Mouse (Mus musculus) neutrophil, adult 5-6 weeks (primary cell): ENCODE data around the gene Tcf20. TPM values are rescaled to one million over a fixed set of nuclear protein-coding genes. Genes with fewer than 3 reads are reported as not detected.

ENCODE experiments used
- ATAC-seq: fragments of 151-379, 151-347 bp; 2 replicates; pipeline ENCODE4 v1.8.0; 2017; ENCODE audit warnings: mild to moderate bottlenecking, moderate TSS enrichment; ENCODE audit not compliant: insufficient number of reproducible peaks, poor library complexity, low FRiP score, severe bottlenecking; ENCODE audit errors: extremely low read depth
- total RNA-seq: library from RNA; stranded (forward); fragments of 200-1000 nt; gene quantifications from 2 replicates; pipeline ENCODE4 v1.2.3, GENCODE M21; 2017

Tcf20 gene
- total RNA-seq, 1 experiment from 2014 or later, result 138 TPM

DNA sequence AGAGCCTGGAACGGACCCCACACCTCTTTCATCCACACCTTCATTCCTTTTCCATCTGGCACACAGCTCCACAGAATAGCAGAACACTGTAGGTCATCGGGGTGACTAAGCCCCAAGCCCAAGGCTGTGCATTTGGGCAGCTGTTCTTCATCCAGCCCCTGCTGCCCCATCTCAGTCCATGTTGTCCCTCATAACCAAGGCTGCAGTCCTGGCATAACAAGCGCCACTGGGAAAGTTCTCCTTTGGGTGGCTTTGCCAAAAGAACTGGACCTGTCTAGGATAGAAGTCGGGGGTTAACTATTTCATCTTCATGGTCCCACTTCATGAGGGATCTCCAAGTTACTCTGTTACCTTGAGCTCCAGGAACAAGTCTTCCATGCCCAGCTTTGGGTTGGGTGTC, 77.9 kb downstream of the Tcf20 start:
- ATAC-seq, result no peak

DNA sequence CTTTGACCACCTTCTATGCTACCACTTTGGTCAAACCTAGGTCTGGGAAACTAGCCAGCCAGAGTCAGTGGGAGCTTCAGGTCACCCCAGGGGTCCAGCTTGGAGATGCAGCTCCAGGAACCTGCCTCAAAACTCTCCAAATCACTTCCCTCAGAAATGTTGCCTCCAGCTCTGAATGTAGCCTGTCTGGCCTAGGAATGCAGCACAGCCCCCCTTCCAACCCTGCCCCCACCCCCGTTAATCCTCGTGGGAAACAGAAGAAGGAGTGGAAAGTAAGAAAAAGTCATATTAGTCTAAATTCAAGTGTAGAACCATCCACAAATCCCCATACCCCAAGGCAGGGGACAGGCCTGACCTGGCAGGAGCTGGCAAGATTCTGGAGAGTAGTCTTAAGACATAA, 79.2 kb downstream of the Tcf20 start:
- no peak for ATAC-seq

DNA sequence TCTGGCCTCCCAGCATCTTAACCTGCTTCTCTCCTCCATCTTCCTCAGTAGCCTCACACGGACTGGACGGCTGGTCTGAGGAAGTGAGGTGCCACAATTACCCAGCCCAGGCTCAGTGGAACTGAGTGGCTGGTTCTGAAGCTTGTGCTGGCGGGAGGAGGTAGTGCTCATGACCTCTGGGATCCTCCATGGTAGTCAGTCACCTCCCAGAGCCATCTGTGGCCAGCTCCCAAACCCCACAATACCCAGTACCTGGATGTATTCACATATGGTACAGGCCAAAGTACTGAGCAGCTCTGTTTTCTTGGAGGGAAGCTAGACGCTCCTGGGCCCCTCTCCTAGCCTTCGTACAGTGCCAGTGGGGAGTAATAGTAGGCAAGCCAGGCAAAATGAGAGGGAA, 80.4 kb downstream of the Tcf20 start:
- ATAC-seq, result no peak

DNA sequence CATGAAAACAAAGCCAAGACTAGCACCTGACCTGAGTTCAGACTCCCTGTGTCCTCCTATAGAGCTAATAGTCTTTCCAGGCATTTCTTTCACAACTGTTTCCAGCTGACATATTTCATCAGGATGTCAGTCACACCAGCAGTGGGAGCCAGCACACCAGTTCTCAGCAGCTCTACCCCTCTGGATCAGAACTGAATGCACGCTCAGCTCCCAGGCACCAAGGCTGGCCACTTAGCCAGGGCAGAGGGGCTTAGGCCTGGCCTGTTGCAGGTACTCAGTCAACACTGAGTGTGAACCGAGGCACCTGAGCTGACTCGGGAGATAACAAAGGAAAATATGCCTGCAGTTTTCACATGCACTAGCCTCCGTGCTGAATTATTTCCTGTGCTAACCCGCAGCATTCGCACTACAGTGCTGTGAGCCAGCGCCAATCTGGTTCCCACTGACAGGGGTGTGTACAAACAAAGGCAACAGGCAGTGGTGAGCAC, 81.1 kb downstream of the Tcf20 start:
- no peak for ATAC-seq

DNA sequence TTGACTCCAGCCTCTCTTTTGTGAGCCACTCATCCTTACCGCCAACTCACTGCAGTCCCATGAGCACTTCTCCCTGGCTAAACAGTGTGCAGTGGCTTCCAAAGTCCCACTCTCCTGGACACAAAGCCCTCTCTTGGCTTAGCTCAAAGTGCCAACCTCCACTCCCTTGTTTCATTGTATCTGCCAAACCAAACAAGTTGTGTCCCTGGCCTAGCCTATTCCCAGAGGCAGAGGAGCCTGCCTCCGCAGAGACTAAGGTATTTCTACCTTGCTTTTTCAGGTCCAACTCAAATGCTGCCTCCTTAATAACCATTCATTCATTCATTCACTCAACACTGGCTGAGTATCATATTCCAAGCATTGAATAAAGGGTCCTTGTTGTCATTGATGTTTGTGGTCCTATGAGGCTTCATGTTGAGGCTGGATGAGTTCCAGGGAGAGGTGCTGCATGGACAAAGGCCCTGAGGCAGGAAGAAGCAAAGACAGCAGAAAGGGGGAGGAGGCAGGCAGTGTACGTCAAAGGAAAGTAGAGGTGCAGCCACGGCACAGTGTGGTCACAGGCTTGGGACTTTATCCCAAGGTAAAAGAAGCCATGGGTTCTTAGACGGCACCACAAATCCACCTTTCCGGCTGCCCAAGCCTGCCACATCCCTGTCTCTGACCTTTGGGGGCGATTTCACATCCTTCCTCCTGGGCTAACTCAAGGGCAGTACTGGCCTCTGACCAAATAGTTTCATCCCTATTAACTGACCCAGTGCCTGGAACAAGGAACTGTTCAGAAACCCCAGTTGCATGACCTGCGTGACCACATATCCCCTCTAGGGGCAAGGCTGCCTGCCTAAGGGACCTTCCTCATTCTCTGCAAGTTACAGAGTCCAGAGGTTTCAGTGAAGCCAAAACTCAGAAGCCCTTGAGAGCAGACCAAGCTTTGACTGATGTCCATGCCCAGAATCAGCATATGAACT, 82.0 kb downstream of the Tcf20 start:
- ATAC-seq, result peak; percentile 69

DNA sequence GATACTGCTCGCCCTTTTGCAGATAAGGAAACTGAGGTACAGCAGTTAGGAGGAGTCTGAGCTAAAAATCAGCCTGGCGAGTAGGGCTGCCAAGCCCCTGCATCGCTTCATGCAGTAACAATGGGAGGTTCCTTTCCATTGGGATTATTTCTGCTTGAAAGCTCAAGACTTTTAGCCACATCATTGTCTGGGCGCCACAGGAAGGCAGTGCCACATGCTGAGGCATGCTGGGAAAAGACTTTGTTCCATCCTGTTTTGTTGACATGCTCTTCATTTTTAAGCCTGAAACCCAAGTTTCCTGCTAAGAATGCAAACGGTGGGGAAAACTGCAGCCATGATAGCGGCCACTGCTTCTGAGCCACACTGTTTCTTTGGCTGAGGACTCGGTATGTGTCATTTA, 83.1 kb downstream of the Tcf20 start:
- ATAC-seq, result no peak

DNA sequence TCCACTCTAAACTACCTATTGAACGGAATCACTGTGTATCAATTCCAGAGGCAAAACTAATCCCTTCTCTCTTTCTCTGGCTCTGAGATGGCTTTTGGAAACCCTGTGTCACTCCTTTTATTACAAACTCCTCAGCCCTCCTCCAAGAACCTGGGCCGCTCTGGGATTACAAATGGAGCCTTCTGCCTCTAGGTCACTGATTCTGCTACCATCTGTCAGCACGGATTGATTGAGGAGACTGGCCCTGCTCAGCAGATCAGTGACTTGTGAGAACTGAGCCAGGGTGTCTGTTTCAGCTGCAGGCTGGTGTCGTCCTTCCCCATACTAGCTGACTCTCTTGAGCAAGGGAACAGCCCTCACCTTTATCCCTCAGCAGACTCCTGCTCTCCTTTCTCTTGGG, 85.2 kb downstream of the Tcf20 start:
- ATAC-seq, result no peak

DNA sequence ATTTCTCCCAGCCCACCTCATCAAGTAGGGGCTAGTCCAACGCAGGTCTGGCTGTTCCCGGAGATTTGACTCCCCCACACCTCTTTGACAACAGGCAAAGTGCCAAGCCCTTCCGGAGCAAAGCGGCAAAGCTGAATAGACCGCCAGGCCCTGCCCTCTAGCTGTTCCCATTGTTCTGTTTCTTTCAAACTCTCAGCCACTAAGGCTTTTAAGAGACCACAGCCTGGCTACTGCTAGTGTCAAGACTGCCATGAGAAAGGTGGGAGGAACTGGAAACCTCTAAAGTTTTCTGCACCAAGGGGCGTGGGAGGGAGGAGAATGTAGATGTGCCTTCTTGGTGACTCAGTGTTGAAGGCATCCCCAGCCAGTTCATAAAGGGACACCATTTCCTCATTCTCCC, 86.4 kb downstream of the Tcf20 start:
- ATAC-seq, result no peak

DNA sequence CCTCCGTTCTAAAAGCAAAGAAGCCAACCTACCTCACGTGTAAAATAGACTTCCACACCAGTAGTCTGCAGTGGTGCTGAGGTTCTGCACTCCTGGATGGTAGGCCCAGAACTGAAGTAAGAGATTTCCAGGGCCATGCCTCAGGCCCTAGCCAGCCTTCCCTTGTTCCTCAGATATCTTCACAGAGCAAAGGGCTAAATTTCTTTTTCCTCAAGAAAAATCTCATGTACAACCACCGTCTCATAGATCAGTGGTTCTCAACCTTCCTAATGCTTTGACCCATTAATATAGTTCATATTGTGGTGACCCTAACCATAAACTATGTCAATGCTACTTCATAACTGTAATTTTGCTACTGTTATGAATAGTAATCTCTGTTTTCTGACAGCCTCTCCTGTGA, 87.3 kb downstream of the Tcf20 start:
- no peak for ATAC-seq

DNA sequence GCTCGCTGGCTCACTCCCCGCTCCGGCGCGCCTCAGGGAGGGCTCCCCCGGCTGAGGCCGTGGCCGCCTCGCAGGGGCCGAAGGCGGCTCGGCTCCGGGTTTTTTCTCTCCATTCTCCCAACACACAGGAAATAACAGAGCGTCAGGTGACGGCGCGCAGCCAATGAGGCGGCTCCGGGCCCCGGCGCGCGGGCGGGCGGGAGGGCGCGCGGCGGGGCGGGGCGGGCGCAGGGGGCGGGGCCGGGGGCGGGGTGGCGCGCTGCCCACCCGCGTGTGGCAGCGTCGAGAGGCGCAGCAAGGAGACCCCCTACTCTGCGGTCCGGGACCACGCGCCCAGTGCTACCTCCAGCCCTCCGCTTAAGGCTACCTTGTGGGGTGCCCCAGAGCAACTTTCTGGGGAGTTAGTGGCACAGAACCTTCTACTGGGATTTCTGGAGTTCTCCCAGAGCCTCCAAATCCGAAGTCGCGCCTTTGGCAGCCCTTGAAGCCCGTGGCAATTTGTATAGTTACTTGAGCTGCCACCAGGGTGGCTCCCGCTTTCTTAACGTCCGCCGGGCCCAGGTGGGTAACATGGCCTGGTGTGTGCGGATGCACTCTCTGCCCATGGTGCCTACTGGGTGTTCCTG, 87.9 kb downstream of the Tcf20 start:
- peak; percentile 72 for ATAC-seq

DNA sequence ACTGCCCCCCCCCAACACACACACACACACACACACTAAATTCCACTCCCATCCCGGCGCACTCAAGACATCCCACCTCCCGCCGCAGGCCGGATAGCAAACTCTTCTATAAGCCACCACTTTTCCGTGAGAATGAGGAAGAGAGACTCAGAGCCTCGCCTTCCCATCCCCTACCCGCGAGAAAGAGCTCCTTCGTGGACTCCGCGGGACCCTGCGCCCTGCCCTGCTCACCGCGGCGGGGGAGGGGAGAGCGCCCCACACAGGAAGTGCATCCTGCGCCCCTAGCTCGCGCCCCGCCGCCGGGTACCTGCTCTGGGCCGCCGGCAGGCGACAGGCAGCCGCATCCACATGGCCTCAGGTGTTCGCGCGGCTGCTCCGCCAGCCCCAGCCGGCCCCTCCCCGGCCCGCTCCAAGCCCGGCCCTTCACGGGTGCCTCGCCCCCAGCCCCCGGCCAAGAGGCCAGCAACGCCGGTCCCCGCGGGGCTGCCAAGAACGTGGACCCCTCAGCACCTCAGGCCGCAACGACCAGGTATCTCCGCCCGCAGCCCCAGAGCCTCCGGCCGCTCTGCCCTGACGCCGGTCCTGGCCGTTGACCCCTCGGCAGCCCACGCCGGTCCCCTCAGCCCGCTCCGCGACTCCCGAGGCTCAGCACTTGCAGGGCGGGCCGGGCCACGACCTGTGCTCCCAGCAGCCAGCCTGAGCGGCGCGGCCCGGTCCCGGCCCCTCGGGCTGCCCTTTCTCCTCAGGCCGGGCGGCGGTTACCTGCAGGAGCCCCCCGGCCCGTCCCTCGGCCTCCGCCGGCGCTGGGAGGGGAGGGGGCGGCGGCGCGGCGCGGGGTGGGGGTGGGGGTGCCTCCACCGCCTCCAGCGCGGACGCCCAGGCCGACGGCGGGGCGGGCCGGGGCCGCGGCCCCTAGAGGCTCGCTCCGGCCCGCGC, 88.7 kb downstream of the Tcf20 start:
- peak; percentile 44 for ATAC-seq

DNA sequence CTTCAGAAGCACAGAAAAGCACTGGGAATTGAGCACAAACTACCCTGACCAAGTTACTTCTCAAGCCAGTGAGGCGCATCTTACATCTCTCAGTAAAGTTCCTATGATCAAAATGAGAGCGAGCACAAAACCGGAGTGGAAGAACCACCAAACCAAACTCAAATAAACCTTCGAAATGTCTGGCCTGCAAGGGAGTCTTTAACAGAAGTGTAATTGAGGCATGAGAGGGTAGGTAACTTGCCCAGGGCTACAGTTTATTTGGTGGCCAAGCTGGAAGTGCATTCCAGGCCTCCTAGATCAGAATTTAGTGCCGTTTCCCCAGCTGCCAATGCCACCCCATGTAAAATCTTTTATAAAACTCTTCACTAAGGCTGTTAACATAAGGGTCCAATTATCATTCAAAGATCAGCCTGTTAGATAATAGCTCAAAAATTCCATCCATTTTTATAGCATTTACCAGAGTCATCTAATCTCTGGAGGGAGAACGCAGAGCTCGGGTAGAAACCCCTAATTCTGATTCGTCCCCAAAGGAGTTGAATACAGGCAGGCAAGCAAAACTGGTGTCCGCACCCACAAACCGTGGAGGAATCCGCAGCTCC, 89.4 kb downstream of the Tcf20 start:
- no peak for ATAC-seq

DNA sequence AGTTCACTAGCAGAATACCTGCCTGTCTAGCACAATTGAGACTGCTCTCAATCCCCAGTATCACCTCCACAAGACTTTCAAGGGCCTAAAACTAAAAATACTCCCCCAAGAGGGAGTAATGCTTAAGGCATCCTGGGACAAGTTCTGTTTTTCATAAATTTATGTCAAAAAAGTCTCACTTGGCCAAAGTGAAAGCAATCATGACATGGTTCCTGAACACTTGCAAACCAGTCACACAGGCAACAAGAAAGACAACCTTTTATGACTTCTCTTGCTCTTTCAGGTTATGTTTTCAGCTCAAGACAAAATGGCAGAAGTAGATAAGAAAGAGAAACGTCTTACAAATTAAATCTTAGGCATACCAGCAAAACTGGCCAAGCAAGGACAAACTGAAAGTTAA, 91.3 kb downstream of the Tcf20 start:
- ATAC-seq, result no peak

DNA sequence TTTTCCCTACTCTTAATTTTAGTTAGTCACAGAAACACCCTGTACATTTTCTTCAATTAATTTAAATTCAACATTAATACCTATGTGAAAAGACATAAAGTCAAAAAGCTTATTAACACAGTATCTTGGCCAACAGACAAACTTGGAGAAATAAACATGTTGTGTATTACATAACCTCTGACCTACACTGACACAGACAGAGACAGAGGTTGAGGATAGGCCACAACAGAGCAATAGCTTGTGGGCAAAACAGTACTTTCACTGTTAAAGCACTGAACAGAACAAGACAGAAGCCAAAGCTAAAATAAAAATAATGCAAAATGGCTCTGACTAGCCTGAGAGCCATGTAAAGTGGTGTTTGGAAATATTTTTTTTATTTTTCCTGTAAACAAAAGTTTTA, 97.2 kb downstream of the Tcf20 start:
- ATAC-seq, result no peak

DNA sequence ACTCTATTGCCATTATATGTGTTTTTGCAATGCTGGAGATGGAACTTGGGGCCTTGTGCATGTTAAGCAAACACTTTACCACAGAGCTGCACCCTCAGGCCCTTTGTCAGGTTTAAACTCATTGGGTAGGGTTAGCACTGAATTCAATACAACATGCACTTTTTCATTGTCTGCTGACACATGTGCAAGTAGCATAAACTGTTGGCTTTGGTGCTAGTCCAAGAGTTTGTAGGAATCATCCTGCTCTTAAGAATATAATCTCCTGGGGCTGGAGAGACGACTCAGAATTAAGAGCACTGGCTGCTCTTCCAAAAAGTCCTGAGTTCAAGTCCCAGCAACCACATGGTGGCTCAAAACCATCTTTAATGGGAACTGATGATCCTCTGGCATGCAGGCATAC, 98.2 kb downstream of the Tcf20 start:
- ATAC-seq, result no peak

DNA sequence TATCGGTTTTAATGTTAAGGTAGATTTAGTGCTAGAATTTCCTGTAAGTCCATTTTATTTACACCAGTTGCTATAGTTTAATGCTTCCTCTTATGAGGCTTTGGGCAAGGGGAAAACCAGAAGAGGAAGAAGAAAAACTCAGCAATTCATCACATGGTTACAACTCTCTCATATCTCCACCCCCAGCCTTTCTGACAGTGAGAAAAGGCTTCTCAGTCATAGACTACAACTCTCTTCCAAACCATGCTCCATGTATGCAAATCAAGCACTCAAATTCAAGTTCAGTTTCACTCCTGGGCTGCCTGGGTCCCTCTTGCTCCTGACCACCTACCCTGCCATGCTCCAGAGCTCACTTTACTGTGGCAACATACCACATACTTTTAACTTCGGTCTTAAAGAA, 99.2 kb downstream of the Tcf20 start:
- peak; percentile 95 for ATAC-seq

DNA sequence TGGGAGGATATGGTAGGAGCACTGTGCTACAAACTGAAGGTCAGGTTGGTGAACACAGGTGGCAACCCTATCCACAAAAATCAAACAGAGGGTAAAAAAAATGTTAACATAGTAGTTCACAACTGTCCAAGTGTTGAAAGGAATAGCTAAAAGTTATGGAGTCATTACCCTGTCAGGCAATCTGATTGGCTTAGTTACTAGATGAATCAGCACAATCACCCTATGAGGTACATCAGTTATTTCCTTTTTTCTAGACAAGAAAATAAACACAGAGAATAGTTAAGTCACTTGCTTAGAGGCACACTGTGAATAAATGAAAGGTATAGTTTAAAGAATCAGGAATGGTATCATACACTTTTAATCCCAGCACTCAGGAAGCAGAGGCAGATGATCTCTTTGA, 110.4 kb downstream of the Tcf20 start:
- ATAC-seq, result no peak

DNA sequence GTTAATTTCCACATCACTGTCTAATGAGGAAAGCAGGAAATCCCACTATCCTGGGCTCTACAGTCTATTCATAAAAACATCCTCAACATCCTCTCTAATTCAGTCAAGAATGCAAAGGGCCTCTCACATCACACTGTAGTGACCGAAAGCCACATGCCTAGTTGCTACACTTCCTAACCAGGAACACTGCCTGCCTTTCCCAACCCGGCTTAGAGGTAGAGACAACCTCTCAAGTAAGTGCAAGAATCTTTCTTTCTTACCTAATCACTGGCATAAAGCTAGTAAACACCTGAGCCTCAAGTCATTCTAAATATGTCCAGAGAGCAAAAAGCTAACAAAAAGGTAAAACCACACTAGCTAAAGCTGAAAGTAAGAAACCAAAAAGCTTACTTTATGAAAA, 110.8 kb downstream of the Tcf20 start:
- ATAC-seq, result no peak

DNA sequence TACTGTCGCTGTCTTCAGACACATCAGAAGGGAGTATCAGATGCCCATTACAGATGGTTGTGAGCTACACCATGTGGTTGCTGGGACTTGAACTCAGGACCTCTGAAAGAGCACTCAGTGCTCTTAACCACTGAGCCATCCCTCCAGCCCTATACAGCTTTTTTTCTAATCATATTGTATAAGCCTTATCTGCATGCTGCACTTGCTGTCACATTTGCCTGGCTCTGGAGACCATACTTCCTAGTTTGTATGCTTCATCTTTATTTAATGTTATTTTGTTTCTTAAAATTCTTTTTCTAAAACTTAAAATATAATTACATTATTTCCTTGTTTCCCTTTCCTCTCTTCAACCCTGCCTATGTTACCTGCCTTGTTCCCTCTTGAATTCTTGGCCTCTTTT, 115.6 kb downstream of the Tcf20 start:
- ATAC-seq, result no peak
